Mouse (Mus musculus) forebrain, embryonic 11.5 days (tissue): ENCODE data around the gene Trove2. TPM values are rescaled to one million over a fixed set of nuclear protein-coding genes. Genes with fewer than 3 reads are reported as not detected.

Experiments used
- ATAC-seq: fragments of 200-750 bp; cut with Nextera tagmentation; replicated peaks from 2 replicates; pipeline ENCODE4 v1.8.0; 2017; ENCODE audit warnings: moderate TSS enrichment; ENCODE audit not compliant: low FRiP score
- DNase-seq: peaks from one replicate; pipeline ENCODE4 v3.0.0-alpha.2; 2017; ENCODE audit warnings: low spot score
- H3K27ac ChIP-seq: fragments of 300-500 bp; sonication (generic); 2 replicates; pipeline ENCODE4 v1.5.1; 2014; ENCODE audit warnings: low read depth, low read length
- H3K27me3 ChIP-seq: fragments of 300-500 bp; sonication (generic); 2 replicates; pipeline ENCODE4 v1.6.1; 2014; ENCODE audit warnings: mild to moderate bottlenecking, low read length, mixed read lengths; ENCODE audit not compliant: control insufficient read depth, insufficient read depth
- H3K36me3 ChIP-seq: fragments of 300-500 bp; sonication (generic); 2 replicates; pipeline ENCODE4 v1.6.1; 2014; ENCODE audit warnings: mild to moderate bottlenecking, low read length, moderate library complexity, mixed read lengths; ENCODE audit not compliant: control insufficient read depth, insufficient read depth
- H3K4me1 ChIP-seq: fragments of 300-500 bp; sonication (generic); replicated peaks from 2 replicates; pipeline ENCODE4 v1.6.1; 2014; ENCODE audit warnings: low read length, mixed read lengths; ENCODE audit not compliant: control insufficient read depth, insufficient read depth
- H3K4me2 ChIP-seq: fragments of 300-500 bp; sonication (generic); 2 replicates; pipeline ENCODE4 v1.6.1; 2014; ENCODE audit warnings: low read depth, mild to moderate bottlenecking, low read length, moderate library complexity, mixed read lengths; ENCODE audit not compliant: severe bottlenecking
- H3K4me3 ChIP-seq: fragments of 300-500 bp; sonication (generic); 2 replicates; pipeline ENCODE4 v1.5.1; 2014; ENCODE audit warnings: low read depth, low read length
- H3K9ac ChIP-seq: fragments of 300-500 bp; sonication (generic); 2 replicates; pipeline ENCODE4 v1.6.1; 2014; ENCODE audit warnings: low read length
- H3K9me3 ChIP-seq: fragments of 300-500 bp; sonication (generic); 2 replicates; pipeline ENCODE4 v1.6.1; 2016; ENCODE audit warnings: low read length, mixed read lengths; ENCODE audit not compliant: control insufficient read depth
- WGBS: fragments of 180-500 bp; shearing (Covaris S2); extraction: QIAGEN DNeasy Blood & Tissue Kit; methylation state at CpG from one replicate; pipeline ENCODE4 v1.1.7; 2014; 5-methylcytosine and 5-hydroxymethylcytosine counted together
- polyA plus RNA-seq: library from polyadenylated mRNA; unstranded; fragments of >200 nt; fragmentation: Nextera tagmentation; extraction: Ambion mirVana; gene quantifications from 2 replicates; pipeline ENCODE4 v1.2.1, GENCODE M21; 2014

Trove2 gene
- 42.4 and 50.1 TPM in 2 replicates for polyA plus RNA-seq

- Histone ChIP-seq H3K36me3 (no peaks in the 10 kb centered on the region), H3K4me1 (no peaks in the 10 kb centered on the region; the same call in 1 of the 2 replicates), H3K9me3 (no peaks in the 10 kb centered on the region), H3K9ac (peak within 1 kb of the TSS; percentile 83), H3K27me3 (no peaks in the 10 kb centered on the region), H3K4me3 (peak within 1 kb of the TSS; percentile 85), H3K27ac (peak within 1 kb of the TSS; percentile 21; the same call in 1 of the 2 replicates), H3K4me2 (peak within 1 kb of the TSS; percentile 80)
- under 1% methylated on average over 82 of the region's 84 CpGs for WGBS
- peak; percentile 99 for DNase-seq
- peak; percentile 97 for ATAC-seq
Observed at GRCm38 (mm10) chr1:143776446-143777411, at the start of gene Trove2, which contains the start of gene Uchl5. Gene Trove2 (minus strand): TSS chr1:143777068. Gene Uchl5 (plus strand): TSS chr1:143777272.

- H3K4me1 ChIP-seq, result peaks cover 3% of the 10 kb centered on the region; the same call in 1 of the 2 replicates
- no peak overlapping the region for H3K27ac ChIP-seq
- no peak overlapping the region for H3K9ac ChIP-seq
- H3K4me2 ChIP-seq, result no peak overlapping the region
- ATAC-seq, result no peak
- 88% methylated on average over 3 of the region's 3 CpGs for WGBS
- no peak for DNase-seq
- no peaks in the 10 kb centered on the region for H3K27me3 ChIP-seq
- H3K9me3 ChIP-seq, result no peaks in the 10 kb centered on the region
- no peaks in the 10 kb centered on the region for H3K36me3 ChIP-seq
- H3K4me3 ChIP-seq, result no peak overlapping the region
Observed at GRCm38 (mm10) chr1:143822677-143823076, 45.8 kb upstream of the Trove2 start.

- H3K36me3 ChIP-seq, result no peaks in the 10 kb centered on the region
- no peak overlapping the region for H3K9ac ChIP-seq
- peak overlapping the region; percentile 51; the same call in 1 of the 2 replicates for H3K27ac ChIP-seq
- WGBS, result 50% methylated on average over 2 of the region's 2 CpGs
- ATAC-seq, result peak; percentile 84
- H3K4me3 ChIP-seq, result no peak overlapping the region
- peaks cover 3% of the 10 kb centered on the region; the same call in 1 of the 2 replicates for H3K4me1 ChIP-seq
- no peaks in the 10 kb centered on the region for H3K27me3 ChIP-seq
- H3K4me2 ChIP-seq, result no peak overlapping the region
- DNase-seq, result no peak
- no peaks in the 10 kb centered on the region for H3K9me3 ChIP-seq
Observed at GRCm38 (mm10) chr1:143820096-143820877, 43.4 kb upstream of the Trove2 start.

GRCm38 (mm10) chr1:143813676-143814360, 37.0 kb upstream of the Trove2 start:
- H3K9ac ChIP-seq, result no peak overlapping the region
- H3K4me1 ChIP-seq, result no peaks in the 10 kb centered on the region
- H3K27ac ChIP-seq, result no peak overlapping the region
- H3K4me3 ChIP-seq, result no peak overlapping the region
- no peaks in the 10 kb centered on the region for H3K27me3 ChIP-seq
- DNase-seq (peak; percentile 85), ATAC-seq (peak; percentile 88)
- H3K9me3 ChIP-seq, result no peaks in the 10 kb centered on the region
- H3K4me2 ChIP-seq, result no peak overlapping the region
- no peaks in the 10 kb centered on the region for H3K36me3 ChIP-seq
- WGBS, result 48% methylated on average over 7 of the region's 7 CpGs

- ATAC-seq (no peak), DNase-seq (no peak)
- Histone ChIP-seq H3K36me3 (no peaks in the 10 kb centered on the region; the same call in 1 of the 2 replicates), H3K4me1 (no peaks in the 10 kb centered on the region), H3K27ac (no peak overlapping the region), H3K4me3 (no peak overlapping the region), H3K27me3 (no peaks in the 10 kb centered on the region), H3K9me3 (no peaks in the 10 kb centered on the region), H3K4me2 (no peak overlapping the region), H3K9ac (no peak overlapping the region)
- 89% methylated on average over 6 of the region's 6 CpGs for WGBS
Observed at GRCm38 (mm10) chr1:143809062-143809461, 32.2 kb upstream of the Trove2 start.

GRCm38 (mm10) chr1:143803537-143803936, 26.7 kb upstream of the Trove2 start:
- WGBS, result 52% methylated on average over 4 of the region's 4 CpGs
- peak; percentile 75 for ATAC-seq
- H3K4me2 ChIP-seq, result no peak overlapping the region
- H3K9ac ChIP-seq, result no peak overlapping the region
- no peaks in the 10 kb centered on the region for H3K27me3 ChIP-seq
- H3K27ac ChIP-seq, result no peak overlapping the region
- no peak for DNase-seq
- no peak overlapping the region for H3K4me3 ChIP-seq
- no peaks in the 10 kb centered on the region for H3K4me1 ChIP-seq
- no peaks in the 10 kb centered on the region; the same call in 1 of the 2 replicates for H3K36me3 ChIP-seq
- H3K9me3 ChIP-seq, result no peaks in the 10 kb centered on the region

- no peak for ATAC-seq
- WGBS, result 72% methylated on average over 2 of the region's 2 CpGs
- Histone ChIP-seq H3K4me1 (no peaks in the 10 kb centered on the region), H3K4me3 (no peak overlapping the region), H3K9ac (no peak overlapping the region), H3K9me3 (no peaks in the 10 kb centered on the region), H3K27me3 (no peaks in the 10 kb centered on the region), H3K4me2 (no peak overlapping the region), H3K27ac (no peak overlapping the region), H3K36me3 (no peaks in the 10 kb centered on the region)
- peak; percentile 72 for DNase-seq
Observed at GRCm38 (mm10) chr1:143788584-143789227, 11.8 kb upstream of the Trove2 start.
